Mouse (Mus musculus) thymus, adult 2 months (tissue): ENCODE data around the gene Slc22a6.

Experiments used
- CTCF ChIP-seq: fragments of 200-500 bp; IDR thresholded peaks from 2 replicates; pipeline ENCODE4 v1.5.1; 2012; ENCODE audit warnings: mild to moderate bottlenecking, control low read depth, low read length, moderate library complexity, borderline replicate concordance; ENCODE audit not compliant: control insufficient read depth, poor library complexity, insufficient read depth; ENCODE audit errors: extremely low read depth
- POLR2A ChIP-seq: fragments of 200-500 bp; IDR thresholded peaks from 2 replicates; pipeline ENCODE4 v1.6.1; 2012; ENCODE audit warnings: mild to moderate bottlenecking, low read length, control low read depth, moderate library complexity; ENCODE audit not compliant: control insufficient read depth, poor library complexity, insufficient read depth; ENCODE audit errors: extremely low read depth

DNA sequence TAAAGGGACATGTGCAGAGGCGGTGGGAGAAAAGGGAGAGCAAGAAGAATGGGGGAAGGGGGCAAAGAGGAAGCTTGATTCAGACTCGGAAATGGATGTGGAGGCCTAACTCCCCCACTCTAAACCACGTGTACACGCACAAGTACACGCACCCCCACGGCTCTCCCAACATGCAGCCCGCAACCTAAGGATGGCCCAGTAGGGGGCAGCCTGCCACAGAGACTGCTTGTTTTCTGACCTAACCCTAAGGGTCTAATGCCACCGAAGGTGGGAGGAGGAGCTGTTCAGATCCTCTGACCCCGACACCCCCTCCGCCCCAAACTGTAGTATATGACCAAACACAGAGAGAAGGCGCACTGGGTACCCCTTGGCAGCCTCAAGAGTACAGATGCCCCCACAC, 44.5 kb downstream of the Slc22a6 start:
- peak; percentile 70; the same call in 1 of the 2 replicates for TF ChIP-seq CTCF
- TF ChIP-seq POLR2A: no peak
